Mouse (Mus musculus) kidney, adult 8-10 months (tissue): ENCODE results near the gene Epha4.

Source experiments
- DNase-seq, 2 experiments: peaks; one replicate each; pipeline ENCODE4 v3.0.0; 2022

The Epha4 gene

GRCm38 (mm10) chr1:77514963-77515650, at the start of gene Epha4:
Gene Epha4, minus strand, starts transcription at chr1:77515088.
- peak; percentile 93 to 94 for DNase-seq

- DNase-seq: no peak
Measured at GRCm38 (mm10) chr1:77556199-77556598, 41.3 kb upstream of the Epha4 start.

GRCm38 (mm10) chr1:77551927-77552326, 37.0 kb upstream of the Epha4 start:
- no peak for DNase-seq

GRCm38 (mm10) chr1:77545722-77546121, 30.8 kb upstream of the Epha4 start:
- no peak for DNase-seq

- DNase-seq: no peak
Measured at GRCm38 (mm10) chr1:77545035-77545434, 30.1 kb upstream of the Epha4 start.

GRCm38 (mm10) chr1:77544279-77544678, 29.4 kb upstream of the Epha4 start:
- DNase-seq: no peak

- DNase-seq: no peak
Measured at GRCm38 (mm10) chr1:77539945-77540344, 25.1 kb upstream of the Epha4 start.

- DNase-seq: no peak
Measured at GRCm38 (mm10) chr1:77538559-77538958, 23.7 kb upstream of the Epha4 start.

GRCm38 (mm10) chr1:77535905-77536304, 21.0 kb upstream of the Epha4 start:
- no peak for DNase-seq

GRCm38 (mm10) chr1:77532576-77533183, 17.8 kb upstream of the Epha4 start:
- no peak for DNase-seq

- DNase-seq: no peak
Measured at GRCm38 (mm10) chr1:77531934-77532575, 17.2 kb upstream of the Epha4 start.

GRCm38 (mm10) chr1:77525082-77525481, 10.2 kb upstream of the Epha4 start:
- no peak for DNase-seq

- DNase-seq: no peak
Measured at GRCm38 (mm10) chr1:77523354-77523753, 8.5 kb upstream of the Epha4 start.

GRCm38 (mm10) chr1:77521640-77522539, 7.0 kb upstream of the Epha4 start:
- no peak for DNase-seq

- DNase-seq: no peak
Measured at GRCm38 (mm10) chr1:77518715-77519114, 3.8 kb upstream of the Epha4 start.

- DNase-seq: peak; percentile 93 to 98
Measured at GRCm38 (mm10) chr1:77516203-77516991, 1.5 kb upstream of the Epha4 start.

- peak; percentile 14 to 31 for DNase-seq
Measured at GRCm38 (mm10) chr1:77515651-77515981, 728 bp upstream of the Epha4 start.

- DNase-seq: peak; percentile 38 to 52
Measured at GRCm38 (mm10) chr1:77514325-77514962, 444 bp downstream of the Epha4 start.

GRCm38 (mm10) chr1:77513959-77514324, 946 bp downstream of the Epha4 start:
- DNase-seq: no peak

GRCm38 (mm10) chr1:77513411-77513941, 1.4 kb downstream of the Epha4 start:
- peak; percentile 60 to 70 for DNase-seq

- DNase-seq: no peak
Measured at GRCm38 (mm10) chr1:77512431-77513195, 2.3 kb downstream of the Epha4 start.
